Mouse (Mus musculus) layer of hippocampus, adult 2 months (tissue): ENCODE data around the gene Oprm1. TPM values are rescaled to one million over a fixed set of nuclear protein-coding genes. Genes with fewer than 3 reads are reported as not detected.

ENCODE experiments used
- DNase-seq, 2 experiments: peaks; one replicate each; pipeline ENCODE4 v3.0.0; 2022; ENCODE audit warnings: low spot score in 2 of 2
- H3K27ac ChIP-seq: fragments of 200-600 bp; 2 replicates; pipeline ENCODE4 v1.8.1; 2022
- H3K4me3 ChIP-seq: fragments of 200-600 bp; 2 replicates; pipeline ENCODE4 v1.8.1; 2022; ENCODE audit warnings: mild to moderate bottlenecking
- CTCF ChIP-seq: fragments of 200-600 bp; conservative IDR thresholded peaks from 2 replicates; pipeline ENCODE4 v1.8.1; 2022; ENCODE audit warnings: antibody characterized with exemption, mild to moderate bottlenecking, moderate library complexity
- long read RNA-seq, 2 experiments: library from polyadenylated mRNA; stranded (forward); transcript quantifications; one replicate each; pipeline ENCODE4 v2.0.0; 2021; ENCODE audit warnings: borderline mapping rate in 2 of 2
- total RNA-seq, 2 experiments: library from RNA; stranded (reverse); gene quantifications; 2 replicates each; pipeline ENCODE4 v1.2.3; 2021

Gene Oprm1
- 1 to 10 TPM; 5.4 to 5.9 TPM for total RNA-seq
- long read RNA-seq, experiment 1, result 0 reads
- long read RNA-seq, experiment 2, partial matches to known transcripts, result 0 of 2 reads
- long read RNA-seq, experiment 2, other reads (novel, unspliced or antisense), result 2 of 2 reads

GRCm38 (mm10) chr10:6758206-6758605, at the start of gene Oprm1:
TSS of gene Oprm1 (plus strand) at chr10:6758506.
- DNase-seq, result no peak

GRCm38 (mm10) chr10:6717181-6717948, 40.9 kb upstream of the Oprm1 start:
- TF ChIP-seq CTCF, result no peak
- Histone ChIP-seq H3K27ac (no peak overlapping the region), H3K4me3 (no peak overlapping the region)
- no peak for DNase-seq

More at GRCm38 (mm10) chr10:6758206-6758605, at the start of gene Oprm1:
- Histone ChIP-seq H3K4me3 (no peak within 1 kb of the TSS), H3K27ac (no peak within 1 kb of the TSS)
- TF ChIP-seq CTCF, result no peak

DNA sequence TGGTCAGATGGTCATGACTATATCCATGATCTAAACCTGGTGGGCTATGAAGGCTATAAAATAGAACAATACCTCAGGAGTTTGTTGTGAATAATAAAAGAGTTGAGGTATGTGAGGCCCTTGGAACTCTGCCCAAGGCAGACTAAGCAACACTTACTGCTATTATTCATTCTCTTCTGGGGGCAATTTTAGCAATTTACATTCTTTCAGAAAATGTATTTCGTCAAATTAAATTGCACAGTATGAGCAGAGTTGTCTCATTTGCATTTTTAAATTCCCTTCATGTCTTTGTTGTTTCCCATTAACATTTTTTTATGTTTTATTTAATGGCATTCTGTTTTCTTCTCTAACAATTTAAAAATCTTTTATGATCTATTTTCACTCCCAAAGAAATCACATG, 34.5 kb upstream of the Oprm1 start:
- TF ChIP-seq CTCF, result no peak
- DNase-seq, result no peak
- H3K4me3 ChIP-seq, result no peak overlapping the region
- no peak overlapping the region for H3K27ac ChIP-seq

DNA sequence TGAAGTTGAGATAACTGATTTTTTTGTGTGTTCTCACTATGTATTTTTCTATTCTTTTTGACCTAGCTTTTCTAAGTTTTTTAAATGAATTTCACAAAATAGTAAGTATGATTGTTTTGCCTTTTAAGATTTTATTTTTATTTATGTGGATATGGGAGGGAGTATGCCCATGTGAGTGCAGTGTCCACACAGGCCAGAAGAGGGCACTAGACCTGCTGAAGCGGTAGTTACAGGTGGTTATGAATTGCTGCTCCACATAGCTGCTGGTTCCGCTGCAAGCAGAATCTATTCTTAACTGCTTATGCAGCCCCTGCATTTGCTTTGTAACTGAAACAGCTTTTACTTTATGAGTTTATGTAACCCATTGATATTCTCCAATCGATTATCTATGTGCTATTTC, 29.8 kb upstream of the Oprm1 start:
- no peak overlapping the region for H3K4me3 ChIP-seq
- DNase-seq, result no peak
- no peak overlapping the region for H3K27ac ChIP-seq
- TF ChIP-seq CTCF, result peak; percentile 50

- H3K27ac ChIP-seq, result no peak overlapping the region
- no peak for DNase-seq
- H3K4me3 ChIP-seq, result no peak overlapping the region
- no peak for TF ChIP-seq CTCF
Observed at GRCm38 (mm10) chr10:6753375-6753774, 4.9 kb upstream of the Oprm1 start.

- TF ChIP-seq CTCF, result no peak
- no peak within 1 kb of the TSS for H3K4me3 ChIP-seq
- DNase-seq, result no peak
- H3K27ac ChIP-seq, result no peak within 1 kb of the TSS
Observed at GRCm38 (mm10) chr10:6761287-6761811, 3.0 kb downstream of the Oprm1 start, which contains the start of gene Gm10945. TSS of gene Gm10945 (minus strand) at chr10:6761761.

DNA sequence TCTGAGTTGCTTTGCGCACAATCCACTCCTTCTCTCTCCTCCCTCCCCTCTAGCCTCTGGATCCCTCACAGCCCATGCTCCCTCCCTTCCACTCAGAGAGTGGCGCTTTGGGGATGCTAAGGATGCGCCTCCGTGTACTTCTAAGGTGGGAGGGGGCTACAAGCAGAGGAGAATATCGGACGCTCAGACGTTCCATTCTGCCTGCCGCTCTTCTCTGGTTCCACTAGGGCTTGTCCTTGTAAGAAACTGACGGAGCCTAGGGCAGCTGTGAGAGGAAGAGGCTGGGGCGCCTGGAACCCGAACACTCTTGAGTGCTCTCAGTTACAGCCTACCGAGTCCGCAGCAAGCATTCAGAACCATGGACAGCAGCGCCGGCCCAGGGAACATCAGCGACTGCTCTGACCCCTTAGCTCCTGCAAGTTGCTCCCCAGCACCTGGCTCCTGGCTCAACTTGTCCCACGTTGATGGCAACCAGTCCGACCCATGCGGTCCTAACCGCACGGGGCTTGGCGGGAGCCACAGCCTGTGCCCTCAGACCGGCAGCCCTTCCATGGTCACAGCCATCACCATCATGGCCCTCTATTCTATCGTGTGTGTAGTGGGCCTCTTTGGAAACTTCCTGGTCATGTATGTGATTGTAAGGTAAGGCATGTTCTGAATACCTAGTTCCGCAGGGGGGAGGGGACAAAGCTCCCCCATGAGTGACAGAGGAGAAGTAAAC, 30.4 kb downstream of the Oprm1 start:
- DNase-seq, result no peak
- Histone ChIP-seq H3K27ac (no peak overlapping the region), H3K4me3 (peak overlapping the region; percentile 49)
- TF ChIP-seq CTCF, result no peak

DNA sequence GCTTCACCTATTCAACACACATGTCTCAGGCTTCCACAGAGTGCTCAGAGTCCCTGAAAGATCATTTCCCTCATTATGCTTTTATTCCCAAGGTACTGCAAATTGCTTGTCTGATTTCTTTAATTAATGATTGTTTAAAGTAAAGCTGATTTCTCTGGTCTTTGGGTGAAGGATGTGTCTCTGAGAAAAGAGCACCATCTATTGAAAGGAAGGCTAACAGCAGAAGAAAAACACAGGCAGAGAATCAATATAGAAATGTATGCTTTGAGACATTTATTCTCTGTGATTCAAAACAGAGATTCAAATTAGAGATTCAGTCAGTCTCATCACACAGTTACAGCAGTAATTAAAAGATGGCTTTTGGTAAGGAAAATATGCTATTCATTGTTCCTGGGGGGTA, 31.9 kb downstream of the Oprm1 start:
- Histone ChIP-seq H3K27ac (no peak overlapping the region), H3K4me3 (no peak overlapping the region)
- peak; percentile 70 for TF ChIP-seq CTCF
- DNase-seq, result no peak

GRCm38 (mm10) chr10:6820626-6821025, 62.3 kb downstream of the Oprm1 start:
- no peak for DNase-seq
- Histone ChIP-seq H3K27ac (no peak overlapping the region), H3K4me3 (no peak overlapping the region)
- no peak for TF ChIP-seq CTCF

GRCm38 (mm10) chr10:6842225-6842624, 83.9 kb downstream of the Oprm1 start:
- TF ChIP-seq CTCF, result no peak
- Histone ChIP-seq H3K27ac (no peak overlapping the region), H3K4me3 (no peak overlapping the region)
- no peak for DNase-seq

GRCm38 (mm10) chr10:6846283-6846682, 88.0 kb downstream of the Oprm1 start:
- no peak overlapping the region for H3K27ac ChIP-seq
- DNase-seq, result no peak
- no peak overlapping the region for H3K4me3 ChIP-seq
- TF ChIP-seq CTCF, result no peak

- peak in 1 of 2 experiments; percentile 13 for DNase-seq
- Histone ChIP-seq H3K27ac (no peak overlapping the region), H3K4me3 (no peak overlapping the region)
- TF ChIP-seq CTCF, result no peak
Observed at GRCm38 (mm10) chr10:6848162-6848754, 90.0 kb downstream of the Oprm1 start.

GRCm38 (mm10) chr10:6848834-6849233, 90.5 kb downstream of the Oprm1 start:
- Histone ChIP-seq H3K4me3 (no peak overlapping the region), H3K27ac (no peak overlapping the region)
- TF ChIP-seq CTCF, result no peak
- DNase-seq, result no peak
